Mouse (Mus musculus) cerebellum, adult 8-10 months (tissue): ENCODE measurements around the gene Creld2.

ENCODE experiments used
- DNase-seq: peaks from one replicate; pipeline ENCODE4 v3.0.0; 2022

Gene Creld2

GRCm38 (mm10) chr15:88829791-88830440 lies 10.5 kb downstream of the Creld2 start:
- peak; percentile 14 for DNase-seq

- peak; percentile 14 for DNase-seq
Measured at GRCm38 (mm10) chr15:88830696-88831095, 11.2 kb downstream of the Creld2 start.

- DNase-seq = peak; percentile 24
Measured at GRCm38 (mm10) chr15:88831482-88831881, 12.0 kb downstream of the Creld2 start.

GRCm38 (mm10) chr15:88832536-88832935 lies 13.1 kb downstream of the Creld2 start:
- peak; percentile 5 for DNase-seq

- DNase-seq = no peak
Measured at GRCm38 (mm10) chr15:88836031-88836430, 16.6 kb downstream of the Creld2 start.

GRCm38 (mm10) chr15:88836571-88836970 lies 17.1 kb downstream of the Creld2 start:
- no peak for DNase-seq

GRCm38 (mm10) chr15:88837199-88837932 lies 17.9 kb downstream of the Creld2 start:
- no peak for DNase-seq

- no peak for DNase-seq
Measured at GRCm38 (mm10) chr15:88837977-88838376, 18.5 kb downstream of the Creld2 start.

GRCm38 (mm10) chr15:88839271-88839670 lies 19.8 kb downstream of the Creld2 start:
- DNase-seq = no peak

GRCm38 (mm10) chr15:88840126-88840525 lies 20.7 kb downstream of the Creld2 start:
- DNase-seq = no peak

- DNase-seq = no peak
Measured at GRCm38 (mm10) chr15:88841160-88841559, 21.7 kb downstream of the Creld2 start.

- peak; percentile 84 for DNase-seq
Measured at GRCm38 (mm10) chr15:88841580-88842299, 22.3 kb downstream of the Creld2 start.

- no peak for DNase-seq
Measured at GRCm38 (mm10) chr15:88842300-88842673, 22.8 kb downstream of the Creld2 start.

GRCm38 (mm10) chr15:88843486-88844097 lies 24.1 kb downstream of the Creld2 start:
- no peak for DNase-seq

- DNase-seq = no peak
Measured at GRCm38 (mm10) chr15:88844966-88845365, 25.5 kb downstream of the Creld2 start.

- no peak for DNase-seq
Measured at GRCm38 (mm10) chr15:88848661-88849060, 29.2 kb downstream of the Creld2 start.

GRCm38 (mm10) chr15:88849621-88850020 lies 30.2 kb downstream of the Creld2 start:
- no peak for DNase-seq

GRCm38 (mm10) chr15:88850146-88850826 lies 30.8 kb downstream of the Creld2 start:
- DNase-seq = peak; percentile 84

GRCm38 (mm10) chr15:88851076-88851475 lies 31.6 kb downstream of the Creld2 start:
- DNase-seq = no peak

GRCm38 (mm10) chr15:88851507-88852149 lies 32.2 kb downstream of the Creld2 start:
- DNase-seq = no peak

- DNase-seq = peak; percentile 37
Measured at GRCm38 (mm10) chr15:88853106-88853505, 33.7 kb downstream of the Creld2 start.
